Mouse (Mus musculus): ENCODE measurements around the gene Cnih1. TPM values are rescaled to one million over a fixed set of nuclear protein-coding genes. Genes with fewer than 3 reads are reported as not detected.
"Not testable (repeated sequence)": the region's sequence is repeated elsewhere in the genome, so short reads cannot be mapped to it uniquely, and the experiment has no call there.

The Cnih1 gene
- total RNA-seq, 2 experiments from 2014 or later, result 72.4 to 91.7 TPM

- no peak for ATAC-seq (replicated peaks; ENCODE audit: low FRiP score, low TSS enrichment, poor library complexity, severe bottlenecking)
Observed at GRCm38 (mm10) chr14:46790723-46791122, 2.5 kb upstream of the Cnih1 start.

GRCm38 (mm10) chr14:46790303-46790702, 2.1 kb upstream of the Cnih1 start:
- peak; percentile 51 for ATAC-seq (replicated peaks; ENCODE audit: low FRiP score, low TSS enrichment, poor library complexity, severe bottlenecking)

GRCm38 (mm10) chr14:46788505-46788901, 292 bp upstream of the Cnih1 start:
- ATAC-seq (replicated peaks; ENCODE audit: low FRiP score, low TSS enrichment, poor library complexity, severe bottlenecking), result no peak

- no peak for ATAC-seq (replicated peaks; ENCODE audit: low FRiP score, low TSS enrichment, poor library complexity, severe bottlenecking)
Observed at GRCm38 (mm10) chr14:46787454-46787786, 791 bp downstream of the Cnih1 start.

- no peak for ATAC-seq (replicated peaks; ENCODE audit: low FRiP score, low TSS enrichment, poor library complexity, severe bottlenecking)
Observed at GRCm38 (mm10) chr14:46785247-46785646, 3.0 kb downstream of the Cnih1 start.

- ATAC-seq (replicated peaks; ENCODE audit: low FRiP score, low TSS enrichment, poor library complexity, severe bottlenecking), result no peak
Observed at GRCm38 (mm10) chr14:46783327-46783926, 4.8 kb downstream of the Cnih1 start.

GRCm38 (mm10) chr14:46782187-46782828, 5.9 kb downstream of the Cnih1 start:
- ATAC-seq (replicated peaks; ENCODE audit: low FRiP score, low TSS enrichment, poor library complexity, severe bottlenecking), result no peak

- ATAC-seq (replicated peaks; ENCODE audit: low FRiP score, low TSS enrichment, poor library complexity, severe bottlenecking), result no peak
Observed at GRCm38 (mm10) chr14:46781086-46781485, 7.1 kb downstream of the Cnih1 start.

- ATAC-seq (replicated peaks; ENCODE audit: low FRiP score, low TSS enrichment, poor library complexity, severe bottlenecking), result no peak
Observed at GRCm38 (mm10) chr14:46779217-46779616, 9.0 kb downstream of the Cnih1 start.

- ATAC-seq (replicated peaks; ENCODE audit: low FRiP score, low TSS enrichment, poor library complexity, severe bottlenecking), result no peak
Observed at GRCm38 (mm10) chr14:46778756-46779155, 9.5 kb downstream of the Cnih1 start.

- ATAC-seq (replicated peaks; ENCODE audit: low FRiP score, low TSS enrichment, poor library complexity, severe bottlenecking), result no peak
Observed at GRCm38 (mm10) chr14:46770036-46770435, 18.2 kb downstream of the Cnih1 start.

- ATAC-seq (replicated peaks; ENCODE audit: low FRiP score, low TSS enrichment, poor library complexity, severe bottlenecking), result no peak
Observed at GRCm38 (mm10) chr14:46767116-46767515, 21.1 kb downstream of the Cnih1 start.

GRCm38 (mm10) chr14:46761186-46761585, 27.0 kb downstream of the Cnih1 start:
- no peak for ATAC-seq (replicated peaks; ENCODE audit: low FRiP score, low TSS enrichment, poor library complexity, severe bottlenecking)

- ATAC-seq (replicated peaks; ENCODE audit: low FRiP score, low TSS enrichment, poor library complexity, severe bottlenecking), result peak; percentile 99
Observed at GRCm38 (mm10) chr14:46760355-46761029, 27.7 kb downstream of the Cnih1 start, which contains the start of gene Cdkn3. TSS of gene Cdkn3 (plus strand) at chr14:46760541.

GRCm38 (mm10) chr14:46759970-46760354, 28.2 kb downstream of the Cnih1 start:
- ATAC-seq (replicated peaks; ENCODE audit: low FRiP score, low TSS enrichment, poor library complexity, severe bottlenecking), result peak; percentile 29; the same call in 1 of the 2 replicates

- ATAC-seq (replicated peaks; ENCODE audit: low FRiP score, low TSS enrichment, poor library complexity, severe bottlenecking), result no peak
Observed at GRCm38 (mm10) chr14:46757736-46758135, 30.5 kb downstream of the Cnih1 start.

GRCm38 (mm10) chr14:46755851-46756250, 32.4 kb downstream of the Cnih1 start:
- ATAC-seq (replicated peaks; ENCODE audit: low FRiP score, low TSS enrichment, poor library complexity, severe bottlenecking), result no peak

- ATAC-seq (replicated peaks; ENCODE audit: low FRiP score, low TSS enrichment, poor library complexity, severe bottlenecking), result not testable (repeated sequence)
Observed at GRCm38 (mm10) chr14:46754371-46754770, 33.8 kb downstream of the Cnih1 start.

GRCm38 (mm10) chr14:46745413-46745812, 42.8 kb downstream of the Cnih1 start:
- no peak for ATAC-seq (replicated peaks; ENCODE audit: low FRiP score, low TSS enrichment, poor library complexity, severe bottlenecking)

- no peak for ATAC-seq (replicated peaks; ENCODE audit: low FRiP score, low TSS enrichment, poor library complexity, severe bottlenecking)
Observed at GRCm38 (mm10) chr14:46742674-46743073, 45.5 kb downstream of the Cnih1 start.

GRCm38 (mm10) chr14:46737346-46737745, 50.9 kb downstream of the Cnih1 start:
- ATAC-seq (replicated peaks; ENCODE audit: low FRiP score, low TSS enrichment, poor library complexity, severe bottlenecking), result not testable (repeated sequence)
